Mouse (Mus musculus) spleen, adult 2 months (tissue): ENCODE results near the gene Camta1. TPM values are rescaled to one million over a fixed set of nuclear protein-coding genes. Genes with fewer than 3 reads are reported as not detected.

Source experiments
- DNase-seq, 2 experiments: peaks; one replicate each; pipeline versions ENCODE4 v3.0.0 to v3.0.0-alpha.2; 2012 to 2021; ENCODE audit warnings: low spot score in 2 of 2, low read depth in 1 of 2
- H3K27ac ChIP-seq: fragments of 200-500 bp; 2 replicates; pipeline ENCODE4 v1.5.1; 2012; ENCODE audit warnings: low read length, inconsistent platforms; ENCODE audit not compliant: insufficient read depth
- H3K27me3 ChIP-seq: fragments of 200-500 bp; 2 replicates; pipeline ENCODE4 v1.6.1; 2012; ENCODE audit warnings: mild to moderate bottlenecking, moderate library complexity, low read length, inconsistent platforms; ENCODE audit not compliant: control insufficient read depth, insufficient read depth
- H3K36me3 ChIP-seq: fragments of 200-500 bp; 2 replicates; pipeline ENCODE4 v1.6.1; 2012; ENCODE audit warnings: mild to moderate bottlenecking, low read length, inconsistent platforms; ENCODE audit not compliant: control insufficient read depth, insufficient read depth
- H3K4me1 ChIP-seq: fragments of 200-500 bp; 2 replicates; pipeline ENCODE4 v1.6.1; 2011; ENCODE audit warnings: inconsistent platforms; ENCODE audit not compliant: control insufficient read depth, insufficient read depth, insufficient read length
- H3K4me3 ChIP-seq: fragments of 200-500 bp; 2 replicates; pipeline ENCODE4 v1.5.1; 2011; ENCODE audit warnings: mild to moderate bottlenecking, inconsistent platforms; ENCODE audit not compliant: insufficient read depth, insufficient read length; ENCODE audit errors: extremely low read depth
- CTCF ChIP-seq: fragments of 200-500 bp; IDR thresholded peaks from 2 replicates; pipeline ENCODE4 v1.5.1; 2011; ENCODE audit warnings: mild to moderate bottlenecking, inconsistent platforms; ENCODE audit not compliant: insufficient read depth, insufficient read length, insufficient replicate concordance; ENCODE audit errors: extremely low read depth
- POLR2A ChIP-seq: fragments of 200-500 bp; IDR thresholded peaks from 2 replicates; pipeline ENCODE4 v1.6.1; 2011; ENCODE audit warnings: low read depth, low read length, inconsistent platforms
- WGBS: fragments of 180-500 bp; shearing (Covaris S2); methylation state at CpG from one replicate; pipeline ENCODE4 v1.1.7; 2018; 5-methylcytosine and 5-hydroxymethylcytosine counted together
- polyA plus RNA-seq: library from polyadenylated mRNA; depleted of rRNA; stranded (reverse); fragments of >200 nt; gene quantifications from 2 replicates; pipeline ENCODE4 v1.2.3, GENCODE M21; 2012

The Camta1 gene
- polyA plus RNA-seq, 1 experiment = 7.7 TPM

DNA sequence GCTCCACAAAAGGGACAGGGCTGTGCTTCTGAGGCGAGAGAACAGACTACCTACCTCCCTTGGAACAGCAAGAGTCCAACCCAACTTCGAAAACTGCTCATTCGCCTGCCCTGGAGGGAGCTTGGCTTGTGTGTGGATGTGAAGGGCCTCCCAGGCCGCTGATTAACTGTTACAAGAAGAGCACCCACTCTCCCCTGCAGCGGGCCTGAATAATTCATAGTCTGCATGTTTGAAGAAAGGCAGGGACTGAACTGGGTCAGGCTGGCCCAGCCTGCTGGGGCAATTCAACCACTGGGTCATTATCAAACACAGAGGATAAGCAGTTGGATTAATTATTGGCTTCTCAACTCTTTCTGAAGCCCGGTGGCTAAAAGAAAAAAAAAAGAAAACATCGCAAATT is 292.8 kb downstream of the Camta1 start:
- Histone ChIP-seq H3K4me3 (no peak overlapping the region), H3K27ac (no peak overlapping the region), H3K27me3 (no peaks in the 10 kb centered on the region), H3K4me1 (no peaks in the 10 kb centered on the region), H3K36me3 (no peaks in the 10 kb centered on the region)
- DNase-seq = no peak
- WGBS = 81% methylated on average over 7 of the region's 7 CpGs
- TF ChIP-seq POLR2A (no peak), CTCF (no peak)

DNA sequence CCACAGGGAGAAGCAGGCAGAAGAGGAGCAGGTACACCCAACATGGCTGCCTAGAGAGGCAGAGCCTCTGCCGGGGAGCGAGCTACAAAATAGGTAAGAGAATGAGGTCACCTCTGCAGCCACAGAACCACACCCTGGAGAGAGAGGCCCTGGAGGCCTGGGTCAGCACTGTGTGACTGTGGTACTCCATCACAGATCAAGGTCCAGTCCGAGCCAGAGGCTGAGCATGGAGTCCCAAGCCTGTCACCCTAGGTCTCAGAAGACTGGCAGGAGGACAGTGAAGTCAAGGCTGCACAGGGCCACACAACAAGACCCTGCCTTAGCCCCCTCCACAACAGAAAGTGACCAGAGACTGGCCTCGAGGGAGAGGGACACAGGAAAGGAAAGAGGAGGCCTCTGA is 294.6 kb downstream of the Camta1 start:
- DNase-seq = no peak
- WGBS = 82% methylated on average over 4 of the region's 4 CpGs
- Histone ChIP-seq H3K4me1 (no peaks in the 10 kb centered on the region), H3K27me3 (no peaks in the 10 kb centered on the region), H3K27ac (no peak overlapping the region), H3K4me3 (no peak overlapping the region), H3K36me3 (no peaks in the 10 kb centered on the region)
- TF ChIP-seq POLR2A (no peak), CTCF (no peak)

DNA sequence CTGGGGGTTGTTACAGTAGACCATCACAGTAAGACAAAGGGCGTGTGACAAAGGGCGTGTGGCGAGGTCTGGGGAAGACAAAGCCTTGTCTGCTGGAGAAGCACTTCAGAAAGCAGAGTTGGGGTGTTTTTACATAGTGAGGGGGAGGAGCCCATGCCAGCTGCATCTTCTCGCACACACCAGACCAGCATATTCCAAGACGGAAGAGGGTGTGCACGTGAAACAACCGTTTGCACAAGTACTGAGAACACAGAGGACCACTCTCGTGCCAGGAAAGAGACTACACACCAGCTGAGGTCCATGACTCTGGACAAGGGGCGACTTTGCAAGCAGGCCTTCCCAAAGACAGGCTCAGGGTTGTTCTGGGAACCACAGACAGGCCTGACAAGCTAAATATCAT is 306.2 kb downstream of the Camta1 start:
- WGBS = 85% methylated on average over 9 of the region's 9 CpGs
- Histone ChIP-seq H3K27me3 (no peaks in the 10 kb centered on the region), H3K27ac (no peak overlapping the region), H3K36me3 (no peaks in the 10 kb centered on the region), H3K4me3 (no peak overlapping the region), H3K4me1 (no peaks in the 10 kb centered on the region)
- no peak for DNase-seq
- TF ChIP-seq POLR2A (no peak), CTCF (no peak)

DNA sequence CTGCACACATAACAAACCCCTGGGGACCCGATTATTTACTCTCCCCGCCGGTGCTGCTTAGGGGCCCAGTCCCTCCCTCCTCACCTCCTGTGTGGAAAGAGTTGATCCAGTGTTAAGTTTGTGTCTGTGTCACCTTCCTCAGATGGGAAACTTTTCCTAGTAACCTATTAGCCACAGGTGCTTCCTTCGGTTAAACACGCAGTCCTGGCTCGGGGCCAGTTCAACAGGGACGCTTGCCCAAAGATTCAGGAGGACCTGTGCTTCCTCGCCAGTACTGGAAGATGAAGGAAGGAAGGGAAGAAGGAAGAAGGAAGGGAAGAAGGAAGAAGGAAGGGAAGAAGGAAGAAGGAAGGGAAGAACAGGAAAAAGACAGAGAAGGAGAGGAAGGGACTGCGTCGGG is 312.2 kb downstream of the Camta1 start:
- no peak for TF ChIP-seq CTCF
- TF ChIP-seq POLR2A = no peak
- DNase-seq = no peak
- Histone ChIP-seq H3K27me3 (no peaks in the 10 kb centered on the region), H3K36me3 (no peaks in the 10 kb centered on the region), H3K4me1 (no peaks in the 10 kb centered on the region), H3K27ac (no peak overlapping the region), H3K4me3 (no peak overlapping the region)
- WGBS = 72% methylated on average over 10 of the region's 10 CpGs

DNA sequence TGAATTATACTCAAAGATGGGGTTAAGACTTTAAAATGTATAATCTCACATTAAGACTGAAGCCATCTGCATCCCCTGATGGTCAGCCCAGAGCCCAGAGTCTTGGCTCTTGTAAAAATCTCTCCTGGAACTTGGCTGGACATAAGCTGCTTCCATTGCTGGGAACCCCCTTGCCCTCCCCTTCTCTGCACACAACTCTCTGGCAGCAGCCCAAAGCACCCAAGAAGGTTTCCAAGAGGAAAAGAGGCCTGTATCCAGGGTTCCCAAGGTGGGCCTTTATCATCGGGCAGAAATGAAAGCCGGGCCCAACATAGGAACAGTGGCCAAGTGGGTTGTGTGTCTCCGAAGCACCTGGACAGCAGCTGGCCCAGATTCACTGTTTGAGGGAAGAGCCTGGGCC is 316.2 kb downstream of the Camta1 start:
- H3K4me3 ChIP-seq = no peak overlapping the region
- 85% methylated on average over 3 of the region's 3 CpGs for WGBS
- TF ChIP-seq CTCF = no peak

DNA sequence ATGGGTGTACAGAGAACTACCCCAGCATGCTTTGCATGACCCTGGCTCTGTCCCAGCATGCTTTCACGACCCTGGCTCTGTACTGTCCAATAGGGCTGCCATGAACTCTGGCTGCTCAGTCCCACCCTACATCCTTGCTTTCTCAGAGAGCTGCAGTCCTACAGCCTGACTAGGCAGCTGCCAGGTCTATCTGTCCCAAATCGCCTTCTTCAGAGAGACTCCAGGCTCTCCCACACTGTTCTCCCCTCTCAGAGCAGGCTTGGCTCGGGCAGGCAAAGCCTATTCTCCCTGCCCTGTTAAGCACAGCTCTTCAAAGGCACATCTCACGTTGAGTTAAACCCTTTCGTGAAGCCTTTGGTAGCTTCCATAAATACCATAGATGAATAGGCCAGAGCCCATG is 317.5 kb downstream of the Camta1 start:
- Histone ChIP-seq H3K4me3 (no peak overlapping the region), H3K4me1 (no peaks in the 10 kb centered on the region), H3K27ac (no peak overlapping the region), H3K36me3 (no peaks in the 10 kb centered on the region), H3K27me3 (no peaks in the 10 kb centered on the region)
- TF ChIP-seq CTCF = no peak
- no peak for TF ChIP-seq POLR2A
- WGBS = 56% methylated on average over 5 of the region's 5 CpGs
- DNase-seq = no peak

More for the DNA sequence above, 316.2 kb downstream of the Camta1 start:
- Histone ChIP-seq H3K4me1 (no peaks in the 10 kb centered on the region), H3K36me3 (no peaks in the 10 kb centered on the region), H3K27ac (no peak overlapping the region), H3K27me3 (no peaks in the 10 kb centered on the region)
- no peak for DNase-seq

DNA sequence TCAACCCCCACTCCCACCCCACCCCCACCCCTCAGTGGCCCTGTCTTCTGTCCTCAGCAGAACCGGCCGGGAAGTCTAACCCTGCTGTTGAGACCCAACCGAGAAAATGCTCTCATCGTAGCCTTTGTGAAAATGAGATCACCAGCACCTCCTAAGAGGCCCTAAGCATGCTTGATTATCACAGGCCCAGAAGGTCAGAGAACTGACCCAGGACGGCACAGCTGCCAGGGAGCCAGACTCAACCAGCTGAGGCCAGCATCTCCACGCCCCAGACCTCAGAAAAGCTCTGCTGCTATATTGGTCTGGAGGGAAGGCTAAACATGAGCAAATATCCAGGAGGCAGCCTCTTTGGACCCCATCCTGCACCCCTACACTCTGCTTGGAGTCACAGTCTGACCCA is 321.1 kb downstream of the Camta1 start:
- H3K4me1 ChIP-seq = no peaks in the 10 kb centered on the region
- 78% methylated on average over 6 of the region's 6 CpGs for WGBS
- TF ChIP-seq CTCF (no peak), POLR2A (no peak)

DNA sequence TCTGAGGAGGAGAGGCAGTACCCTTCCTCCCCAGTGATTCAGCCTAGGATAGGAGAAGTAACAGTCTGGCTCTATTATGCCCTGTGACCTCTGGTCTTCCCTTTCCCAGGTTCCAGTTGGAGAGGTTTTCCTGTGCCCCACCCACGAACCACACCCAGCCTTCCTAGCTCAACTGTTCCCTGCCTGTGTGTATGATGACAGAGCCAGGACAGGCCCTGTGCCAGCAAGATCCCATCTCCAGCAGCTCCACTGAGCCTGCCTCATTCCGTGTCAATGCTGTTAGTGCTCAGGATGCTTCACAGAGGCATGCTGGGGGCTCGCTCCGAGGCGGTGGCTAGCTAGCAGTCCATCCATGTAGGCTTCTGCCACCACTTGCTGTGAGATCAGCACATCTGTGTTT is 321.8 kb downstream of the Camta1 start:
- TF ChIP-seq POLR2A (no peak), CTCF (no peak)
- Histone ChIP-seq H3K27me3 (no peaks in the 10 kb centered on the region), H3K4me3 (no peak overlapping the region), H3K36me3 (no peaks in the 10 kb centered on the region), H3K27ac (no peak overlapping the region), H3K4me1 (no peaks in the 10 kb centered on the region)
- WGBS = 74% methylated on average over 5 of the region's 5 CpGs
- no peak for DNase-seq

More for the DNA sequence above, 321.1 kb downstream of the Camta1 start:
- H3K36me3 ChIP-seq = no peaks in the 10 kb centered on the region
- H3K4me3 ChIP-seq = no peak overlapping the region
- H3K27me3 ChIP-seq = no peaks in the 10 kb centered on the region
- no peak overlapping the region for H3K27ac ChIP-seq
- no peak for DNase-seq
